Mouse (Mus musculus) urinary bladder, postnatal 10 days (tissue): Measurements from ENCODE around the gene Phka1.

ENCODE experiments used
- DNase-seq: peaks from one replicate; pipeline ENCODE4 v3.0.0; 2022; ENCODE audit warnings: low spot score

Phka1 gene

DNA sequence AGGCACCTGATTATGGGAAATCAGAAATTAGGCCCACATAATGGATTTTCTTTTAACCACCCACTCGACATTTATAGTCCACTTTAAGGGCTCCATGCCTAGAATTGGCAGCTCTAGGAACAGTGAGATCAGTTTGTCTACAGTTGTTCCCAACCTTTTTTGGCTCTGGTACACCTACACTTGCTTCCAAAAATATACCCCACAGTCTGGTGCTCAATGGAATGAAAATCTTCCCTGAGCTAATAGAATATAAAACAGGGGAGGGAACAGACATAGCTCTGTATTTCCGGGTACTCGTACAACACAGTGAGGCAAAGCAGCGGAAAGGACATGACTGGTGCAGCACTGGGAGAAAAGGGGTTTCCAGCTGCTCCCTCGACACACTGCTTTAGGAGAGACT lies 168.5 kb downstream of the Phka1 start:
- no peak for DNase-seq
